ENCODE assay signal across 8 mouse cellular contexts in genomic region chr11:54303728-54304470, GRCm38 (mm10). TPM values are rescaled to one million over a fixed set of nuclear protein-coding genes. Genes with fewer than 3 reads are reported as not detected.
DNase-seq lines count a peak whose midpoint lies in the region; ATAC-seq lines count a peak whose summit lies in the region.

Acsl6 (plus strand) TSS chr11:54303798.

- no peak within 1 kb of the TSS for H3K27ac ChIP-seq in embryonic facial prominence, embryonic 11.5 days (replicated peaks; ENCODE audit: low read depth, low read length)
- H3K27ac ChIP-seq in hindbrain, embryonic 10.5 days, result peak within 1 kb of the TSS; percentile 93
- H3K27ac ChIP-seq in limb, embryonic 12.5 days, result no peak within 1 kb of the TSS

- peak within 1 kb of the TSS; percentile 60 for H3K9ac ChIP-seq in embryonic facial prominence, embryonic 11.5 days (replicated peaks; ENCODE audit: low read length)
- peak within 1 kb of the TSS; percentile 55 for H3K9ac ChIP-seq in limb, embryonic 12.5 days (replicated peaks)

- H3K9me3 ChIP-seq in embryonic facial prominence, embryonic 11.5 days (replicated peaks; ENCODE audit: control insufficient read depth, low read length), result no peaks in the 10 kb centered on the region; the same call in 1 of the 2 replicates
- peaks cover 6% of the 10 kb centered on the region; the same call in 1 of the 2 replicates for H3K9me3 ChIP-seq in hindbrain, embryonic 10.5 days
- H3K9me3 ChIP-seq in limb, embryonic 12.5 days, result 0 out of 2 replicates have a peak, but pooled peaks cover 4% of the 10 kb centered on the region

- H3K36me3 ChIP-seq in embryonic facial prominence, embryonic 11.5 days (replicated peaks; ENCODE audit: control insufficient read depth, insufficient read depth, low read depth, low read length), result no peaks in the 10 kb centered on the region
- no peaks in the 10 kb centered on the region for H3K36me3 ChIP-seq in hindbrain, embryonic 10.5 days
- no peaks in the 10 kb centered on the region for H3K36me3 ChIP-seq in limb, embryonic 12.5 days

- H3K27me3 ChIP-seq in embryonic facial prominence, embryonic 11.5 days (ENCODE audit: control insufficient read depth, insufficient read depth, low read length), result 0 out of 2 replicates have a peak, but pooled peaks cover 2% of the 10 kb centered on the region
- peaks cover 9% of the 10 kb centered on the region for H3K27me3 ChIP-seq in hindbrain, embryonic 10.5 days (ENCODE audit: insufficient read depth, poor library complexity, severe bottlenecking)
- peaks cover 28% of the 10 kb centered on the region for H3K27me3 ChIP-seq in limb, embryonic 12.5 days

- WGBS in embryonic facial prominence, embryonic 11.5 days, result 0% methylated on average over 49 of the region's 59 CpGs
- under 1% methylated on average over 55 of the region's 59 CpGs for WGBS in hindbrain, embryonic 10.5 days
- under 1% methylated on average over 58 of the region's 59 CpGs for WGBS in limb, embryonic 12.5 days

- peak; percentile 20 for DNase-seq in kidney, postnatal 10 days
- DNase-seq in kidney, adult 11 months, result no peak
- peak; percentile 65 for DNase-seq in embryonic facial prominence, embryonic 11.5 days (ENCODE audit: low spot score)
- peak; percentile 66 for DNase-seq in hindbrain, embryonic 10.5 days (ENCODE audit: low spot score)
- peak; percentile 42 for DNase-seq in retina, adult 2 months (ENCODE audit: low read depth, low spot score)

- peak within 1 kb of the TSS; percentile 94 for H3K4me2 ChIP-seq in embryonic facial prominence, embryonic 11.5 days (ENCODE audit: low read depth, low read length)
- H3K4me2 ChIP-seq in limb, embryonic 12.5 days, result peak within 1 kb of the TSS; percentile 96

- H3K4me1 ChIP-seq in embryonic facial prominence, embryonic 11.5 days (ENCODE audit: control insufficient read depth, insufficient read depth, low read length), result no peaks in the 10 kb centered on the region; the same call in 1 of the 2 replicates
- peaks cover 39% of the 10 kb centered on the region for H3K4me1 ChIP-seq in hindbrain, embryonic 10.5 days (replicated peaks)
- H3K4me1 ChIP-seq in limb, embryonic 12.5 days (replicated peaks), result peaks cover 7% of the 10 kb centered on the region; the same call in 1 of the 2 replicates

- ATAC-seq in activated CD4-positive, CD25-positive, alpha-beta regulatory T cell, adult 4 months, result peak; percentile 36
- ATAC-seq in embryonic facial prominence, embryonic 11.5 days (replicated peaks; ENCODE audit: insufficient number of reproducible peaks, low FRiP score, low TSS enrichment, low read depth), result peak; percentile 50
- ATAC-seq in limb, embryonic 12.5 days (ENCODE audit: insufficient number of reproducible peaks, insufficient read depth, low FRiP score, low TSS enrichment, low read depth), result peak; percentile 47; the same call in 1 of the 2 replicates
- ATAC-seq in erythroblast, adult 5-6 weeks (replicated peaks; ENCODE audit: low FRiP score, poor library complexity, severe bottlenecking), result no peak

- H3K4me3 ChIP-seq in embryonic facial prominence, embryonic 11.5 days (ENCODE audit: low read depth, low read length), result peak within 1 kb of the TSS; percentile 57
- peak within 1 kb of the TSS; percentile 84 for H3K4me3 ChIP-seq in hindbrain, embryonic 10.5 days
- H3K4me3 ChIP-seq in limb, embryonic 12.5 days (replicated peaks), result peak within 1 kb of the TSS; percentile 54

RNA-seq across cellular contexts. Expression of gene Acsl6, which starts in this region (rescaled TPM):
- not detected for polyA plus RNA-seq in activated CD4-positive, CD25-positive, alpha-beta regulatory T cell, adult 4 months (2017; shearing (Covaris generic))
- 4.4 and 5.4 TPM in 2 replicates for polyA plus RNA-seq in embryonic facial prominence, embryonic 11.5 days (2014; fragmentation: Nextera tagmentation; extraction: Ambion mirVana)
- 12.4 and 18.2 TPM in 2 replicates for polyA plus RNA-seq in hindbrain, embryonic 10.5 days (2016; fragmentation: Nextera tagmentation; extraction: Ambion mirVana)
- 1.0 and 2.8 TPM in 2 replicates for polyA plus RNA-seq in limb, embryonic 12.5 days (2016; fragmentation: Nextera tagmentation; extraction: Ambion mirVana)
- total RNA-seq in erythroblast, adult 5-6 weeks (2015; ENCODE audit: low replicate concordance), result 1.3 TPM in 1 of 2 replicates, not detected in the other
- 0.84 and 3.2 TPM in 2 replicates for total RNA-seq in erythroblast, adult 5-6 weeks (2017; ENCODE audit: low replicate concordance)

Comparison
In these comparisons a context has a peak if more than half of its experiments do, and no peak if none do; other contexts are left out.
1. Peak in ATAC-seq in activated CD4-positive, CD25-positive, alpha-beta regulatory T cell, adult 4 months; RNA of the gene not detected or under 1 TPM.